Mouse (Mus musculus): ENCODE measurements around the gene Kat6b. TPM values are rescaled to one million over a fixed set of nuclear protein-coding genes. Genes with fewer than 3 reads are reported as not detected.
A peak's percentile ranks its signal among the peaks of the same experiment; 100 is the strongest.

Kat6b gene
- polyA plus RNA-seq, 1 experiment from 2014 or later: 33.0 TPM

GRCm38 (mm10) chr14:21719646-21720383 lies 238.6 kb downstream of the Kat6b start:
- no peak overlapping the region for H3K4me2 ChIP-seq
- 47% methylated on average over 17 of the region's 17 CpGs for WGBS
- H3K9me3 ChIP-seq (replicated peaks): no peaks in the 10 kb centered on the region
- peak; percentile 57 for ATAC-seq
- H3K9ac ChIP-seq: no peak overlapping the region
- no peak overlapping the region for H3K27ac ChIP-seq
- peaks cover 9% of the 10 kb centered on the region for H3K4me1 ChIP-seq
- H3K27me3 ChIP-seq: no peaks in the 10 kb centered on the region
- H3K4me3 ChIP-seq: no peak overlapping the region
- no peaks in the 10 kb centered on the region for H3K36me3 ChIP-seq (ENCODE audit: poor library complexity, severe bottlenecking)

- H3K4me3 ChIP-seq: no peak overlapping the region
- no peak overlapping the region for H3K9ac ChIP-seq
- H3K27me3 ChIP-seq: no peaks in the 10 kb centered on the region
- H3K9me3 ChIP-seq (replicated peaks): no peaks in the 10 kb centered on the region
- 81% methylated on average over 4 of the region's 4 CpGs for WGBS
- H3K4me1 ChIP-seq: peaks cover 9% of the 10 kb centered on the region
- H3K4me2 ChIP-seq: no peak overlapping the region
- H3K27ac ChIP-seq: no peak overlapping the region
- H3K36me3 ChIP-seq (ENCODE audit: poor library complexity, severe bottlenecking): no peaks in the 10 kb centered on the region
- no peak for ATAC-seq
Measured at GRCm38 (mm10) chr14:21720430-21721205, 239.4 kb downstream of the Kat6b start.

Other genes starting within 250 kb of the Kat6b start
- not detected in 2 replicates for gene Dupd1, start 233.1 kb downstream of the Kat6b start, polyA plus RNA-seq (2015; fragmentation: Nextera tagmentation; extraction: Ambion mirVana)

Measured in forebrain, embryonic 13.5 days (tissue).